Mouse (Mus musculus) cerebellum, postnatal 4 days (tissue): Measurements from ENCODE around the gene 2900011O08Rik.
A peak's percentile ranks its signal among the peaks of the same experiment; 100 is the strongest.

Source experiments
- DNase-seq, 2 experiments: peaks; one replicate each; pipeline ENCODE4 v3.0.0; 2022; ENCODE audit warnings: low spot score in 2 of 2, mixed read lengths in 1 of 2

2900011O08Rik gene

GRCm38 (mm10) chr16:14004170-14004569, 17.8 kb downstream of the 2900011O08Rik start:
- no peak for DNase-seq

- no peak for DNase-seq
Observed at GRCm38 (mm10) chr16:14004726-14005125, 18.3 kb downstream of the 2900011O08Rik start.

GRCm38 (mm10) chr16:14005266-14005665, 18.9 kb downstream of the 2900011O08Rik start:
- DNase-seq: peak in 1 of 2 experiments; percentile 4

GRCm38 (mm10) chr16:14008081-14008480, 21.7 kb downstream of the 2900011O08Rik start:
- no peak for DNase-seq

- no peak for DNase-seq
Observed at GRCm38 (mm10) chr16:14008708-14009107, 22.3 kb downstream of the 2900011O08Rik start.

GRCm38 (mm10) chr16:14009966-14010365, 23.6 kb downstream of the 2900011O08Rik start:
- DNase-seq: no peak

- DNase-seq: no peak
Observed at GRCm38 (mm10) chr16:14017306-14017705, 30.9 kb downstream of the 2900011O08Rik start.

GRCm38 (mm10) chr16:14021166-14021822, 34.9 kb downstream of the 2900011O08Rik start:
- no peak for DNase-seq

GRCm38 (mm10) chr16:14025091-14025990, 38.9 kb downstream of the 2900011O08Rik start:
- DNase-seq: no peak

- no peak for DNase-seq
Observed at GRCm38 (mm10) chr16:14029072-14029471, 42.7 kb downstream of the 2900011O08Rik start.

- DNase-seq: no peak
Observed at GRCm38 (mm10) chr16:14029851-14030250, 43.4 kb downstream of the 2900011O08Rik start.

- DNase-seq: no peak
Observed at GRCm38 (mm10) chr16:14030650-14031049, 44.2 kb downstream of the 2900011O08Rik start.

- no peak for DNase-seq
Observed at GRCm38 (mm10) chr16:14033076-14033475, 46.7 kb downstream of the 2900011O08Rik start.

- DNase-seq: no peak
Observed at GRCm38 (mm10) chr16:14042421-14042820, 56.0 kb downstream of the 2900011O08Rik start.

GRCm38 (mm10) chr16:14044695-14045094, 58.3 kb downstream of the 2900011O08Rik start:
- DNase-seq: no peak

- no peak for DNase-seq
Observed at GRCm38 (mm10) chr16:14046224-14046756, 59.9 kb downstream of the 2900011O08Rik start.

GRCm38 (mm10) chr16:14052221-14052620, 65.8 kb downstream of the 2900011O08Rik start:
- no peak for DNase-seq

- DNase-seq: no peak
Observed at GRCm38 (mm10) chr16:14053116-14053515, 66.7 kb downstream of the 2900011O08Rik start.

- DNase-seq: no peak
Observed at GRCm38 (mm10) chr16:14055271-14055670, 68.9 kb downstream of the 2900011O08Rik start.

GRCm38 (mm10) chr16:14056734-14057133, 70.3 kb downstream of the 2900011O08Rik start:
- no peak for DNase-seq

- DNase-seq: no peak
Observed at GRCm38 (mm10) chr16:14058541-14058940, 72.1 kb downstream of the 2900011O08Rik start.

GRCm38 (mm10) chr16:14059118-14059854, 72.9 kb downstream of the 2900011O08Rik start:
- no peak for DNase-seq
